Mouse (Mus musculus) cerebellum, postnatal 25 days (tissue): Measurements from ENCODE around the gene Kif21a.
A peak's percentile ranks its signal among the peaks of the same experiment; 100 is the strongest.

Experiments
- DNase-seq, 2 experiments: peaks; one replicate each; pipeline ENCODE4 v3.0.0; 2021; ENCODE audit warnings: mixed read lengths in 2 of 2

The Kif21a gene

GRCm38 (mm10) chr15:91049496-91050441 lies at the start of gene Kif21a:
Gene Kif21a (minus strand): TSS chr15:91049948.
- DNase-seq: peak; percentile 93 to 95

- DNase-seq: no peak
Observed at GRCm38 (mm10) chr15:91096606-91097005, 46.9 kb upstream of the Kif21a start.

- no peak for DNase-seq
Observed at GRCm38 (mm10) chr15:91089427-91089826, 39.7 kb upstream of the Kif21a start.

- DNase-seq: no peak
Observed at GRCm38 (mm10) chr15:91088071-91088470, 38.3 kb upstream of the Kif21a start.

- DNase-seq: no peak
Observed at GRCm38 (mm10) chr15:91077457-91078410, 28.0 kb upstream of the Kif21a start.

GRCm38 (mm10) chr15:91072440-91072839 lies 22.7 kb upstream of the Kif21a start:
- DNase-seq: no peak

GRCm38 (mm10) chr15:91064310-91064826 lies 14.6 kb upstream of the Kif21a start:
- no peak for DNase-seq

- DNase-seq: no peak
Observed at GRCm38 (mm10) chr15:91063845-91064244, 14.1 kb upstream of the Kif21a start.

- no peak for DNase-seq
Observed at GRCm38 (mm10) chr15:91056866-91057342, 7.2 kb upstream of the Kif21a start.

GRCm38 (mm10) chr15:91056176-91056865 lies 6.6 kb upstream of the Kif21a start:
- no peak for DNase-seq

- DNase-seq: peak in 1 of 2 experiments; percentile 75
Observed at GRCm38 (mm10) chr15:91048951-91049495, 725 bp downstream of the Kif21a start.

GRCm38 (mm10) chr15:91047627-91048026 lies 2.1 kb downstream of the Kif21a start:
- no peak for DNase-seq

GRCm38 (mm10) chr15:91046506-91046905 lies 3.2 kb downstream of the Kif21a start:
- peak in 1 of 2 experiments; percentile 35 for DNase-seq

GRCm38 (mm10) chr15:91043263-91043662 lies 6.5 kb downstream of the Kif21a start:
- no peak for DNase-seq

GRCm38 (mm10) chr15:91038860-91039259 lies 10.9 kb downstream of the Kif21a start:
- DNase-seq: no peak

GRCm38 (mm10) chr15:91034090-91034489 lies 15.7 kb downstream of the Kif21a start:
- no peak for DNase-seq

GRCm38 (mm10) chr15:91033529-91033928 lies 16.2 kb downstream of the Kif21a start:
- DNase-seq: no peak

GRCm38 (mm10) chr15:91028962-91029361 lies 20.8 kb downstream of the Kif21a start:
- no peak for DNase-seq

GRCm38 (mm10) chr15:91028494-91028893 lies 21.3 kb downstream of the Kif21a start:
- DNase-seq: no peak

- peak in 1 of 2 experiments; percentile 24 for DNase-seq
Observed at GRCm38 (mm10) chr15:91022276-91022675, 27.5 kb downstream of the Kif21a start.

- no peak for DNase-seq
Observed at GRCm38 (mm10) chr15:91018861-91019187, 30.9 kb downstream of the Kif21a start.
